Mouse (Mus musculus) bone marrow macrophage, adult 2 months (primary cell): ENCODE results near the gene Gm49318. TPM values are rescaled to one million over a fixed set of nuclear protein-coding genes. Genes with fewer than 3 reads are reported as not detected.
A peak's percentile ranks its signal among the peaks of the same experiment; 100 is the strongest.

Experiments used
- H3K27ac ChIP-seq: 2 replicates; pipeline ENCODE4 v1.5.1; 2012; ENCODE audit warnings: low read depth, low read length; ENCODE audit not compliant: insufficient read depth
- H3K4me1 ChIP-seq: 2 replicates; pipeline ENCODE4 v1.6.1; 2012; ENCODE audit warnings: low read length; ENCODE audit not compliant: control insufficient read depth, insufficient read depth
- H3K4me3 ChIP-seq: 2 replicates; pipeline ENCODE4 v1.5.1; 2012; ENCODE audit warnings: mild to moderate bottlenecking, low read length, moderate library complexity; ENCODE audit not compliant: insufficient read depth
- CTCF ChIP-seq: IDR thresholded peaks from 2 replicates; pipeline ENCODE4 v1.5.1; 2012; ENCODE audit warnings: low read depth, mild to moderate bottlenecking, low read length, moderate library complexity
- POLR2A ChIP-seq: IDR thresholded peaks from 2 replicates; pipeline ENCODE4 v1.6.1; 2012; ENCODE audit warnings: mild to moderate bottlenecking, low read depth, low read length, borderline replicate concordance
- polyA plus RNA-seq: library from polyadenylated mRNA; stranded (reverse); fragments of >200 nt; gene quantifications from 2 replicates; pipeline ENCODE4 v1.2.4, GENCODE M21; 2012; ENCODE audit not compliant: missing spikeins, insufficient read depth, insufficient read length

Gene Gm49318
- polyA plus RNA-seq, 1 experiment = not detected

DNA sequence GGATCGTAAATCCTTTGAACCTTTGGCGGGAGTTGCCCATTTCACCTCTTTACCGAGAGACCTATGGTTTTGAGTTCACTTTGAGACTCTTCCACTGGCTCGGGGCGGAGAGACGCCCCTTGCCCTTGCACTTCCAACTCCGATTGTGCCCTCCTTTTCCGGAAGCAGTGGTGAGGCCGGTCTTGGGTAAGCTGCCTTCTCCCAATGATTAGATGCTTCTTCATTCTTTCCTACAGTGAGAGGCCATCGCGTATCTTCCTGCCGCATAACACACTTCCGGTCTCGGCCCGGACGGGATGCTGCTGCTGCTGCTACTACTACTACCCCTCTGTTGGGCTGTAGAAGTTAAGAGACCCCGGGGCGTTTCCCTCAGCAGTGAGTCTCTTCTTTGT, 67.9 kb downstream of the Gm49318 start:
- H3K27ac ChIP-seq = peak overlapping the region; percentile 63
- peak overlapping the region; percentile 87 for H3K4me3 ChIP-seq
- TF ChIP-seq POLR2A = no peak
- no peak for TF ChIP-seq CTCF
- H3K4me1 ChIP-seq = peaks cover 12% of the 10 kb centered on the region

DNA sequence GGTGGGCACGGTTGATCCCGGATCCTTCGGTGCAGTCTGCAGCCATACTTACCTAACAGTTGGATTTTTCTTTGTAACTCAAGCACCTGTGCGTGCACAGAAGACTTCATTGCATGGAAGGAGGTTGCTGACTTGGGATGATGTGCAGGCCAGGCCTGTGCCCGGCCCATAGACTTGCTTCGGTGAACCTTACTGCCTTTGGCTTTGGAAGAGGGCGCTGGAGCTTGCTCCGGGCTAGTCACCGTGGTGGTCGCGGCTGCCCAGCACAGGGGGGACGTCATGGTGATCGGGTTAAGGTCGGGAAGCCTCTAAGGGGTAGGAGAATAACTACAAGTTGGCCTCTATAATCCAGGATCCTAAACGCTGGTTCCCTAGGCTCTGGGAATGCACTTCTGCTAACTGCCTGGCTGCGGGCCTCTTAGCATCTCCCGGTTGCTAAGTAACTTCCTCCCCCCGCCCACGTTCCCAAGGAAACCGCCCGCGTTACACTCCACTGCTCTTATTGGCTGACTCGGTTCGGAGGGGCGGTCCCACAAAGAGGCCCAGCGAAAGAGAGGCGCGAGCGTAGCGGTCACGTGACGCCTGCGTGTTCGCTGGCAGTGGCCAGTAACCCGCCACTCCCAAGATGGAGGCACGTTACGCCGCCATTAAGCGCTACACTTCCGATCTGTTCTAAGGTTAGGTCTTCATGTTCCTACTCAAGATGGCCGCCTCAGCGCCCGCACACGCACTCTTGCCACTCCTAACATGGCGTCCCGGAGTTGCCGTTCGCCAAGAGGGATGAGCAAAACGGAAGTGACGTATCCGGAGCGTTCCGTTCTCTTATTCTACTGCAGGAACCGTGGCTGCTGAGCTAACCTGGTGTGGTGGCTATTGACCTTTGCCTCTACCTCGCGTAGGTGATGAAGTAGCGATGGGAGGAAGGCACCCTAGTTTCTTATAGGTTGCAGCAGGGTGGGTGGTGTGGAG, 68.6 kb downstream of the Gm49318 start, which contains the start of the genes Ccdc151 and Prkcsh:
Ccdc151 (minus strand) TSS at position 441 of the 969 bp plus-strand sequence.
Prkcsh (plus strand) TSS at position 613 of the 969 bp plus-strand sequence.
- H3K4me3 ChIP-seq = peak within 1 kb of the TSS; percentile 87
- H3K27ac ChIP-seq = peak within 1 kb of the TSS; percentile 63
- H3K4me1 ChIP-seq = peaks cover 12% of the 10 kb centered on the region
- no peak for TF ChIP-seq POLR2A
- no peak for TF ChIP-seq CTCF

DNA sequence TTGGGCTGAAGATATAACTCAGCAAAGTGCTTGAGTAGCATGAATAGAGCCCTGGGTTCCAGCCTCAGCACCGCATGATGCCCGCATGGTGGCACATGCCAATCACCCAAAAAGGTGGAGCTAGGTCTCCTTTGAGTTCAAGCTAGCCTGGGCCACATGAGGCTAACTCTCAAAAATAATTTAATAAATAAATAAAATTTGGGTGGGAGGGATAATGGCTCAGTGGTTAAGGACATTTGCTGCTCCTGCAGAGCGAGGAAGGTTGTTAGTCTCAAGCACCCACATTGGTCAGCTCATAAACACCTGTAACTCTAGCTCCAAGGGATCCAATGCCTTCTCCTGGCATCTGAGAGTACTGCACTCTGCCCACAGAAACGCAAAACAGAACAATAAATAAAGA, 69.4 kb downstream of the Gm49318 start:
- peaks cover 12% of the 10 kb centered on the region for H3K4me1 ChIP-seq
- TF ChIP-seq POLR2A (no peak), CTCF (no peak)

DNA sequence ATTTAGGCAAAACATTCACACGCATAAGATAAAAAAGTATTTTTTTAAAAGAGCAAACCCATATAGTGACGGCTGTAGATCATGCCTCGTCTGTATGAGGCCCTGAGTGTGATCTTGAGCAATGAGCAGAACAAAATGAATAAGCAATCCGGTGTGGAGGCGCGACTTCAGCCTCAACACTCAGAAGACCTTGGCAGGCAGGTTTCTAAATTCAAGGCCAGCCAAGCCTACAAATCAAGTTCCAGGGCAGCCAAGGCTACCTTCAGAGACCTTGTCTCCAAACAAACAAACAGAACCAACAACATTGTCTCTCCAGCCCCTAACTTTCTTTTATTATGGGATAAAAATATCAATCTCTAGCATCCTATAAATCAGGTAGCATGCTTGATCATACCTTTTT, 70.8 kb downstream of the Gm49318 start:
- H3K4me1 ChIP-seq = peaks cover 12% of the 10 kb centered on the region
- H3K27ac ChIP-seq = no peak overlapping the region
- H3K4me3 ChIP-seq = no peak overlapping the region
- TF ChIP-seq POLR2A (no peak), CTCF (no peak)

More for the DNA sequence above, 69.4 kb downstream of the Gm49318 start:
- Histone ChIP-seq H3K4me3 (no peak overlapping the region), H3K27ac (no peak overlapping the region)

DNA sequence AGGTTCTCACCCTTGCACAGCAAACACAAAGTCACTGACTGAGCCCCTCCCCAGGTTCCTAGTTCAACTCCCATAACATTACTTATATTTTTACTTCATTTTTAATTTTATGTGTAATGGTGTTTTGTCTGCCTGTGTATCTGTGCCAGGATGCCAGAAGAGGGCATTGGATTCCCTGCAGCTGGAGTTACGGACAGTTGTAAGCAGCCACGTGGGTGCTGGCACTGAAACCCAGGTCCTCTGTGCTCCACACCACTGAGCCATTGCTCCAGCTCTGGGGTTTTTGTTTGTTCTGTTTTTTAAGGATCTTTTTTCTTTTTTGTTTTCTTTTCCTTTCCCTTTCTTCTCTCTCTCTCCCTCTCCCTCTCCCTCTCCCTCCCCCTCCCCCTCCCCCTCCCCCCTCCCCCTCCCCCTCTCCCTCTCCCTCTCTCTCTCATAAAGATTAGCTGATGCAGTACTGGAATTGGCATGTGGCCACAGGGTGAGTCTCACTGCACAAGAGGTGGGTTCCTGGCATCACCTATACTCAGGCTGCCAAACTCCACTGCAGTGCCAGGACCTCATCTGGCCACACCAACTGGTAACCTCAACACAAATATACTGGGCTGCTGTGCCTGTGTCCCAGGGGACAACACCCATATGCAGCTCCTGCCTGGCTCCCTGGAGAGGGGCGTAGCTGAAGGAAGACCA, 74.7 kb downstream of the Gm49318 start:
- Histone ChIP-seq H3K4me3 (no peak overlapping the region), H3K27ac (no peak overlapping the region), H3K4me1 (no peaks in the 10 kb centered on the region)
- no peak for TF ChIP-seq POLR2A
- TF ChIP-seq CTCF = no peak

DNA sequence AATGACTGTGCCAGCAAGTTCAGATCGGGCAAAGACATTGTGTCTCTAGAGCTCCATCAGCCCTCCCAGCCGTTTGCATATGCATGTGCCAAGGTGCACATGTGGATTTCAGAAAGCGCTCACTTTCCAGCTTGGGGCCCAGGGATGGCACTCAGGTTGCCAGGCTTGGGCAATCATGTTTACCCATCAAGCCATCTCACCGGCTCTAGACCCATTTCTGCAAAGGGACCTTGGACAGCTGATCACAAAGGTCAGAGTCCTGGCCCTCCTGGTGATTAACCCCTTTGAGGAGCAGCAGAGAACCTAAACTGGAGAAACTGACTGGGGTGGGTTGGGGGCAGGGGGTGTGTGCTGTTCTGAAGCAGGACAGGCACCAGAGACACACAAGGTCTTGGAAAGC, 78.8 kb downstream of the Gm49318 start:
- Histone ChIP-seq H3K27ac (no peak overlapping the region), H3K4me3 (no peak overlapping the region), H3K4me1 (0 out of 2 replicates have a peak, but pooled peaks cover 2% of the 10 kb centered on the region)
- TF ChIP-seq POLR2A (no peak), CTCF (no peak)

DNA sequence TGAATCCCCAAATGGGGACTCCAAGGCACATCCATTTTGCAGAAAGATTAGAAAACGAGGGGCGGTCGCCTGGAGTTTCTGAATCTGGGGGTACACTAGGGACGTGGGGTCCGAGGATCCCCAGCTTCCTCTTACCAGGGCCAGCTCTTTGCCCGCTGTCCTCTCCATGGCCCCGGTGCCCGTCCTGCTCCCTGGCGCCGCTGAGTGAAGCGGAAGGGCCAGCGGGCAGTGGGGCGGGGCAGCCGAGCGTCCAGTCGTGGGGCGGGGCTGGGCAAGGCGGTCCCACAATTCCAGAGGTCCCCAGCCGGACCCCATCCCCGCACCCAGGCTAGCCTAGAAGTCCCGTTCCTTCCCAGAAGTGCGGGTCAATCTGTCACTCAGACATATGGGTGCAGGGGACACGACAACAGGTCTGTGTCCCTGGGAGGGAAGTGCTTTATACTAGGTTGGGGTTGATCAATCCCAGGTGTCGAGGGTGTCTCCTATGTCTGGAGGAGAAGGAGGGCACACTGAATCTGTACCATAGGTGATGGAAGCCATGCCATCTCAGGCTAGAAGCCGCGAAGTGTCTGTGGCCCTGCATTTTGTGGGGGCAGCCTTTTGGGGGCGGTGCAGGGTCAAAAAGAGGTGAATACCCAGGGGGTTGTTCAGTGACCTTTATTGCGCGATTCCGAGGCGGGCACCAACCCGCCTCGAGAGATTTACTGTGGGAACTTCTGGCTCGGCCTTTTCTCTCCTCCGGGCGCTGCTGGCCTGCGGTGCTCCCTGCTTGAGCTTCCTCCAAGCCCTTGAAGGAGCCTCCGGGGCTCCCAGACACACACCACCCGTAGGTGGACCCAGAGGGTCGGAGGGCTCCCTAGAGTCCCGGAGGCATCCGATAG, 81.6 kb downstream of the Gm49318 start, which contains the start of gene Rgl3:
Rgl3 (minus strand) TSS at position 217 of the 881 bp plus-strand sequence.
- H3K27ac ChIP-seq = no peak within 1 kb of the TSS
- H3K4me1 ChIP-seq = 0 out of 2 replicates have a peak, but pooled peaks cover 2% of the 10 kb centered on the region
- TF ChIP-seq CTCF (no peak), POLR2A (no peak)
- H3K4me3 ChIP-seq = peak within 1 kb of the TSS; percentile 62

DNA sequence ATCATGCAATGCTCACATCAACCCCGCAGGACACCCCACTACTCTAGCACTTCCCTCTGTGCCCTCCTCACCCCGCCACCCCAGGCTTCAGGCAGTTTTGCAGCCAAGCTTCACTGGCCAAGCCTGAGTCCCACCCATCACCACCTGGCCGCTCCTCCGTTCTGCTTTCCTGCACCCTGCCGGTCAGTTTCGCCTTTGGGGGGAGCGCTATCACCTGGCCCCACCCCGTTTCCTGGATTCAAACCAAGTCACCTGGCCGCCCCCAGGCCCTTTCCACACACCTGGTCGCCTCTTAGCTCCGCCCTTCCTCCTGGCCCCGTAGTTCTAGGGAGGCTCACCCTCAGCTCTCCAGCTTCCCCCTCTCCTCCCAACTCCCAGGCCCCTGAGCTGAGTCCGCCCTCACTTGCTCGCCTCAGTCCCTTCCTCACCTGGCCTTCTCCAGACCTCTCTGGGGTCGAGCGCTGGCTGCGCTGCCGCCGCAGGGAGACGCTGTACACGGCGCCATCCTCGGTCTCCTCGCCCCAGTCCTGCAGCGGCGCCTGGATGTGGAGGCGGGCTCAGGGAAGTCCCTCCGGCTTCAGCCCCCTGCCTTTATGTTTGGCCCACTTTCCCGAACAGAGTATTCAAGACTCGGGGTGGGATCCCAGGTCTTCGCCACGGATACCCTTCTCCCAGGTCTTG, 82.5 kb downstream of the Gm49318 start:
- peak overlapping the region; percentile 62 for H3K4me3 ChIP-seq
- no peak for TF ChIP-seq CTCF
- no peak for TF ChIP-seq POLR2A
- H3K4me1 ChIP-seq = 0 out of 2 replicates have a peak, but pooled peaks cover 2% of the 10 kb centered on the region
- no peak overlapping the region for H3K27ac ChIP-seq
